Mouse (Mus musculus): ENCODE measurements at regions not wholly inside any gene's neighbourhood (a gene's known extent, or its start where the extent isn't known, plus 50 kb on each side); places are given as distances from the start of the nearest gene placed in this dataset.

DNA sequence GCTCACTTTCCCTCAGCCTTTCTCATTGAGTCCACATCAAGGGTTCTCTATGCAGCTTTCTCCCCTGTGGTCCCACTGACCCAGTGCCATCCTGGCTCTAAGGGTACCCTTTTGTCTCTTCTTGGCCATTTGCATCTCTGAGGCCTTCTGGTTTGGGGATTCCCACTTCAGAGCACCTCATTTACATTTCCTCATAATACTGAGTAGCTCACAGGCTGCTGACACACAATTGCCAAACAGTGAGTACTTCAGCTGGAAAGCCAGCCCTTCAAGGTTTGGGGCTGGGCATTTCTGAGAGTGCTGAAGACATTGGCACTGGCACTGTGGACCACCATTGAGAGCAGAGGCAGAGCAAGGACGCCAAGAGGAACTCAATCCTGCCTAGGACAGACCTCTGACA lies 99.2 kb downstream of the Rassf10 start:
- no peak for DNase-seq (ENCODE audit: low spot score)
- H3K27ac ChIP-seq (ENCODE audit: low read depth, low read length) = no peak overlapping the region

GRCm38 (mm10) chr7:113056421-113056820 lies 102.7 kb downstream of the Rassf10 start:
- no peak for ATAC-seq (ENCODE audit: insufficient read depth, low FRiP score, low TSS enrichment)
- no peaks in the 10 kb centered on the region for H3K9me3 ChIP-seq (ENCODE audit: control insufficient read depth, low read length)
- 86% methylated on average over 2 of the region's 2 CpGs for WGBS

More for the DNA sequence above, 99.2 kb downstream of the Rassf10 start:
- Histone ChIP-seq H3K4me1 (ENCODE audit: control insufficient read depth, insufficient read depth, low read length) (no peaks in the 10 kb centered on the region), H3K4me2 (ENCODE audit: low read depth) (no peak overlapping the region), H3K9ac (ENCODE audit: low read length) (no peak overlapping the region), H3K27me3 (ENCODE audit: control insufficient read depth, insufficient read depth, low read length) (no peaks in the 10 kb centered on the region), H3K36me3 (ENCODE audit: control insufficient read depth, insufficient read depth, low read length) (no peaks in the 10 kb centered on the region), H3K4me3 (ENCODE audit: low read depth, low read length) (no peak overlapping the region), H3K9me3 (ENCODE audit: control insufficient read depth, low read length) (no peaks in the 10 kb centered on the region)
- ATAC-seq (ENCODE audit: insufficient read depth, low FRiP score, low TSS enrichment) = no peak
- 39% methylated on average over 1 of the region's 1 CpGs for WGBS

GRCm38 (mm10) chr7:113059211-113059966 lies 105.6 kb downstream of the Rassf10 start:
- WGBS = 25% methylated on average over 12 of the region's 12 CpGs
- ATAC-seq (ENCODE audit: insufficient read depth, low FRiP score, low TSS enrichment) (no peak), DNase-seq (ENCODE audit: low spot score) (no peak)
- no peaks in the 10 kb centered on the region for H3K36me3 ChIP-seq (ENCODE audit: control insufficient read depth, insufficient read depth, low read length)
- H3K27ac ChIP-seq (ENCODE audit: low read depth, low read length) = no peak overlapping the region
- no peak overlapping the region for H3K9ac ChIP-seq (ENCODE audit: low read length)
- H3K4me1 ChIP-seq (ENCODE audit: control insufficient read depth, insufficient read depth, low read length) = no peaks in the 10 kb centered on the region
- H3K4me3 ChIP-seq (ENCODE audit: low read depth, low read length) = no peak overlapping the region
- no peak overlapping the region for H3K4me2 ChIP-seq (ENCODE audit: low read depth)
- no peaks in the 10 kb centered on the region for H3K27me3 ChIP-seq (ENCODE audit: control insufficient read depth, insufficient read depth, low read length)
- no peaks in the 10 kb centered on the region for H3K9me3 ChIP-seq (ENCODE audit: control insufficient read depth, low read length)

More at GRCm38 (mm10) chr7:113056421-113056820, 102.7 kb downstream of the Rassf10 start:
- H3K4me3 ChIP-seq (ENCODE audit: low read depth, low read length) = no peak overlapping the region
- no peak overlapping the region for H3K9ac ChIP-seq (ENCODE audit: low read length)
- H3K27ac ChIP-seq (ENCODE audit: low read depth, low read length) = no peak overlapping the region
- H3K27me3 ChIP-seq (ENCODE audit: control insufficient read depth, insufficient read depth, low read length) = no peaks in the 10 kb centered on the region
- no peaks in the 10 kb centered on the region for H3K4me1 ChIP-seq (ENCODE audit: control insufficient read depth, insufficient read depth, low read length)
- no peaks in the 10 kb centered on the region for H3K36me3 ChIP-seq (ENCODE audit: control insufficient read depth, insufficient read depth, low read length)
- no peak overlapping the region for H3K4me2 ChIP-seq (ENCODE audit: low read depth)
- DNase-seq (ENCODE audit: low spot score) = no peak

GRCm38 (mm10) chr7:113059967-113060284 lies 106.2 kb downstream of the Rassf10 start:
- Histone ChIP-seq H3K27me3 (ENCODE audit: control insufficient read depth, insufficient read depth, low read length) (no peaks in the 10 kb centered on the region), H3K9ac (ENCODE audit: low read length) (no peak overlapping the region), H3K4me1 (ENCODE audit: control insufficient read depth, insufficient read depth, low read length) (no peaks in the 10 kb centered on the region), H3K9me3 (ENCODE audit: control insufficient read depth, low read length) (no peaks in the 10 kb centered on the region), H3K36me3 (ENCODE audit: control insufficient read depth, insufficient read depth, low read length) (no peaks in the 10 kb centered on the region), H3K4me3 (ENCODE audit: low read depth, low read length) (no peak overlapping the region), H3K27ac (ENCODE audit: low read depth, low read length) (no peak overlapping the region), H3K4me2 (ENCODE audit: low read depth) (no peak overlapping the region)
- DNase-seq (ENCODE audit: low spot score) = no peak
- WGBS = 57% methylated on average over 5 of the region's 5 CpGs
- no peak for ATAC-seq (ENCODE audit: insufficient read depth, low FRiP score, low TSS enrichment)

- H3K4me3 ChIP-seq (ENCODE audit: low read depth, low read length) = no peak overlapping the region
- H3K27ac ChIP-seq (ENCODE audit: low read depth, low read length) = no peak overlapping the region
- no peak for ATAC-seq (ENCODE audit: insufficient read depth, low FRiP score, low TSS enrichment)
- no peaks in the 10 kb centered on the region for H3K27me3 ChIP-seq (ENCODE audit: control insufficient read depth, insufficient read depth, low read length)
- H3K9me3 ChIP-seq (ENCODE audit: control insufficient read depth, low read length) = no peaks in the 10 kb centered on the region
- DNase-seq (ENCODE audit: low spot score) = no peak
- H3K4me2 ChIP-seq (ENCODE audit: low read depth) = no peak overlapping the region
- no peak overlapping the region for H3K9ac ChIP-seq (ENCODE audit: low read length)
- no peaks in the 10 kb centered on the region for H3K4me1 ChIP-seq (ENCODE audit: control insufficient read depth, insufficient read depth, low read length)
- WGBS = 88% methylated on average over 7 of the region's 7 CpGs
- no peaks in the 10 kb centered on the region for H3K36me3 ChIP-seq (ENCODE audit: control insufficient read depth, insufficient read depth, low read length)
These were observed 107.2 kb downstream of the Rassf10 start for GRCm38 (mm10) chr7:113060991-113061390.

DNA sequence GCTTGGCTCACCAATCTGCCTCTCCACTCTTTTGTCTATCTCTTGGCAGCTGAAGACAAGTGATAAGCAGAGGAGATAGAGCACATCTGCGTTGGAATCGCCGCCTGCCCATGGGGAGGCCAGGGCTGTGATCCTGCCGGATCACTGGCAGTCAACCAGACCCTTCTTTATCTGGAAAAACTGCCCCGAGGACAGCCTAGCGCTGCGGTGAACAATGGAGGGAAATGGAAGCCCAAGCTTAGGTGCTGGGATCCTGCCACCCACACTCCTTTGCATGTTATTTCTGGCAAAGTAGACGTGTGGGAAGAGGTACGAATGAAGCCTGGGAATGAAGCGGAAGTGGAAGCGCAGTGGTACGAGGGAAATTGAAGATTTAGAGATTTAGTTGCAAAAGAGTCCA lies 112.8 kb downstream of the Rassf10 start:
- Histone ChIP-seq H3K4me3 (ENCODE audit: low read depth, low read length) (no peak overlapping the region), H3K27ac (ENCODE audit: low read depth, low read length) (no peak overlapping the region), H3K9me3 (ENCODE audit: control insufficient read depth, low read length) (no peaks in the 10 kb centered on the region), H3K4me1 (ENCODE audit: control insufficient read depth, insufficient read depth, low read length) (no peaks in the 10 kb centered on the region), H3K9ac (ENCODE audit: low read length) (no peak overlapping the region), H3K36me3 (ENCODE audit: control insufficient read depth, insufficient read depth, low read length) (no peaks in the 10 kb centered on the region), H3K27me3 (ENCODE audit: control insufficient read depth, insufficient read depth, low read length) (no peaks in the 10 kb centered on the region), H3K4me2 (ENCODE audit: low read depth) (no peak overlapping the region)
- ATAC-seq (ENCODE audit: insufficient read depth, low FRiP score, low TSS enrichment) (no peak), DNase-seq (ENCODE audit: low spot score) (no peak)
- WGBS = 85% methylated on average over 12 of the region's 12 CpGs

- no peaks in the 10 kb centered on the region for H3K27me3 ChIP-seq (ENCODE audit: control insufficient read depth, insufficient read depth, low read length)
- H3K4me2 ChIP-seq (ENCODE audit: low read depth) = no peak overlapping the region
- no peak for DNase-seq (ENCODE audit: low spot score)
- H3K9me3 ChIP-seq (ENCODE audit: control insufficient read depth, low read length) = no peaks in the 10 kb centered on the region
- no peak overlapping the region for H3K27ac ChIP-seq (ENCODE audit: low read depth, low read length)
- H3K36me3 ChIP-seq (ENCODE audit: control insufficient read depth, insufficient read depth, low read length) = no peaks in the 10 kb centered on the region
- no peak for ATAC-seq (ENCODE audit: insufficient read depth, low FRiP score, low TSS enrichment)
- no peak overlapping the region for H3K9ac ChIP-seq (ENCODE audit: low read length)
- H3K4me1 ChIP-seq (ENCODE audit: control insufficient read depth, insufficient read depth, low read length) = no peaks in the 10 kb centered on the region
- WGBS = 95% methylated on average over 6 of the region's 6 CpGs
- H3K4me3 ChIP-seq (ENCODE audit: low read depth, low read length) = no peak overlapping the region
These were observed 114.5 kb downstream of the Rassf10 start for GRCm38 (mm10) chr7:113068296-113068695.

- WGBS = 70% methylated on average over 4 of the region's 4 CpGs
- no peak overlapping the region for H3K27ac ChIP-seq (ENCODE audit: low read depth, low read length)
These were observed 115.7 kb downstream of the Rassf10 start for GRCm38 (mm10) chr7:113069336-113069924.

GRCm38 (mm10) chr7:113071418-113071817 lies 117.7 kb downstream of the Rassf10 start:
- Histone ChIP-seq H3K27ac (ENCODE audit: low read depth, low read length) (no peak overlapping the region), H3K4me2 (ENCODE audit: low read depth) (no peak overlapping the region), H3K9ac (ENCODE audit: low read length) (no peak overlapping the region), H3K27me3 (ENCODE audit: control insufficient read depth, insufficient read depth, low read length) (no peaks in the 10 kb centered on the region), H3K4me1 (ENCODE audit: control insufficient read depth, insufficient read depth, low read length) (no peaks in the 10 kb centered on the region), H3K9me3 (ENCODE audit: control insufficient read depth, low read length) (no peaks in the 10 kb centered on the region), H3K4me3 (ENCODE audit: low read depth, low read length) (no peak overlapping the region), H3K36me3 (ENCODE audit: control insufficient read depth, insufficient read depth, low read length) (no peaks in the 10 kb centered on the region)
- 65% methylated on average over 1 of the region's 1 CpGs for WGBS
- ATAC-seq (ENCODE audit: insufficient read depth, low FRiP score, low TSS enrichment) (no peak), DNase-seq (ENCODE audit: low spot score) (no peak)

More at GRCm38 (mm10) chr7:113069336-113069924, 115.7 kb downstream of the Rassf10 start:
- no peak for DNase-seq (ENCODE audit: low spot score)
- Histone ChIP-seq H3K4me1 (ENCODE audit: control insufficient read depth, insufficient read depth, low read length) (no peaks in the 10 kb centered on the region), H3K27me3 (ENCODE audit: control insufficient read depth, insufficient read depth, low read length) (no peaks in the 10 kb centered on the region), H3K9ac (ENCODE audit: low read length) (no peak overlapping the region), H3K9me3 (ENCODE audit: control insufficient read depth, low read length) (no peaks in the 10 kb centered on the region), H3K4me2 (ENCODE audit: low read depth) (no peak overlapping the region), H3K36me3 (ENCODE audit: control insufficient read depth, insufficient read depth, low read length) (no peaks in the 10 kb centered on the region), H3K4me3 (ENCODE audit: low read depth, low read length) (no peak overlapping the region)
- ATAC-seq (ENCODE audit: insufficient read depth, low FRiP score, low TSS enrichment) = no peak
